Mouse (Mus musculus) thymus, adult 2 months (tissue): ENCODE results near the gene Zbtb6.

ENCODE experiments used
- CTCF ChIP-seq: fragments of 200-500 bp; IDR thresholded peaks from 2 replicates; pipeline ENCODE4 v1.5.1; 2012; ENCODE audit warnings: mild to moderate bottlenecking, control low read depth, low read length, moderate library complexity, borderline replicate concordance; ENCODE audit not compliant: control insufficient read depth, poor library complexity, insufficient read depth; ENCODE audit errors: extremely low read depth
- POLR2A ChIP-seq: fragments of 200-500 bp; IDR thresholded peaks from 2 replicates; pipeline ENCODE4 v1.6.1; 2012; ENCODE audit warnings: mild to moderate bottlenecking, low read length, control low read depth, moderate library complexity; ENCODE audit not compliant: control insufficient read depth, poor library complexity, insufficient read depth; ENCODE audit errors: extremely low read depth

DNA sequence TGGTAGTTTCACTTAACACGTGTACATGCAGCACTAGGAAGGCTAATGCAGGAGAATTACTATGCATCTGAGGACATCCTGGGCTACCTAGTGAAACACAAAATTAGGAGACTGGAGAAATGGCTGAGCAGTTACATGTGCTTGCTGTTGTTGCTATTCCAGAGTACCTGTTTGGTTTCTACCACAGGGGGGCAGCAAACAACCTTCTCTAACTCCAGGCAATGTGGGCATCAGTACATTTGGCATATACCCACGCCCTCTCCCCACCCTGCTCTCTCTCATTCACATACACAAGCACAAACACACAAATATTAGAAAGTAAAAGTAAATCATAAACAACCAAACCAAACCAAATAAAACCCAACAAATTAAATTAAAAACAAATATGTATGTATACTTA, 62.8 kb downstream of the Zbtb6 start:
- TF ChIP-seq POLR2A (no peak), CTCF (no peak)
